Mouse (Mus musculus) liver (tissue): ENCODE measurements around the gene Vstm4.

ENCODE experiments used
- DNase-seq: peaks from one replicate; pipeline ENCODE4 v3.0.0-alpha.2; 2020; ENCODE audit warnings: mixed read lengths

Gene Vstm4

DNA sequence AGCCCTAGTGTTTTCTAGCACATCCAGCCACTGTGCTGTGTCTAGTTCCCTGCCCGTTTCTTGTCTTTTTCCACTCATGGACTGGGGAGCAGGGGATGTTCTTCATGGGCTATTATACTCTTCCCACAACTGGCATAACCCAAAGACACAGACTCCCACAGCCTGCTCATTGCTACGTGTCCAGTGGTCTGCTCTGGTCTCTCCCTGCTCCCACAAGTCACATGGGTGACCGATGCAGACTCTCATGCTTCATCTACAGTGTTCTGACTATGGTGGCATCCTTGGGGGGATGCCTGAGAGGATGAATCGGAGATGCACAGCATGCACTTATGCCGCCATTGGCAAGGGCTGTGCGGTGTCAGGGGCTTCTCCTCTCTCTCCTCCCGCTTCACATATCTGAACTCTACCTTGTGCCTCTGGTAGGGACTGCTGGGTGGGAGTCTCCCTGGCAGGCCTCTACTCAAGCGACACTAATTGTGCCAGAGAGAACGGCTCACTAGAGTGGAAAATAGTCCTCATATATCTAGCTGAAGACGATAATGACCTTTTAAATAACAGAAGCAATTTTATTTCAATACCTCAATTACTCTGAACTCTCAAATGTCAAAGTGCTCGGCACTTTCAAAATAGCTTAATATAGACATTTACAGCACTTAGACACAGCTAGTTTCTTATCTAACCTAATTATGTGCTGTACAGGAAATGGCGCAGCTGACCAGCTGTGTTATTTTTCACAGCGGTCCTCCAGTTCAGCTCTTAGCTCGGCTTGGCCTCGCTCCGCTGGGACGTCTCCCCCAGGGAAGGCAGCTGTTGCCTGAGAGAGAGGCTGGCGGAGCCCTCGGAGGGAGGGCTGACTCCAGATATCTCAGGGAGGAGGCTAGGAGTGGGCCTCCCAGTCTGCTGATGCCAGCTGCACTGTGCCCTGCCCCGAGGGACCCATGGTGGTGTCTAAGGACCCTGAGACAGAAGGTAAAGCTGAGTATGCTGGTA is 94.1 kb downstream of the Vstm4 start:
- DNase-seq = peak; percentile 40

- no peak for DNase-seq
Observed at GRCm38 (mm10) chr14:32956486-32956885, 99.9 kb downstream of the Vstm4 start.

GRCm38 (mm10) chr14:32958671-32959070 is 102.1 kb downstream of the Vstm4 start:
- DNase-seq = peak; percentile 11

GRCm38 (mm10) chr14:32960481-32960880 is 103.9 kb downstream of the Vstm4 start:
- peak; percentile 58 for DNase-seq

GRCm38 (mm10) chr14:32964742-32965141 is 108.2 kb downstream of the Vstm4 start:
- DNase-seq = no peak

DNA sequence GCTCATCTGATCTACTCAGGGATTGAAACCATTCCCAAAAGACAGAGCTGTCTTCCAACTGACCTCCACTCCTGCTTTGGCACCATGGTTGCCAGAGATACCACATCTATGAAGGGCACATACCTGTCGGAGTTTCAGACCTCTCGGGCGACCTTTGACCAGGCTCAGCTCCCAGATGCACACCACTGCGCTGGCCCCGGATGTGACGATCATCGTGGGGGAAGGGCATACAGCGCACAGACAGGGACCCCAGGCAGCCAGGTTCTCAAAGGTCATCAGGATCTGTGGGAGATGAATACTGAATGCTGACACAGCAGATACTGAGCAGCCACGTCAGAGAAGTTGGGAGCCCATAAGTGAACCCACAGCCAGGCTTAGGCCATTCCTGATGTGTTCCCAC is 114.1 kb downstream of the Vstm4 start:
- DNase-seq = peak; percentile 34

GRCm38 (mm10) chr14:32984176-32984738 is 127.7 kb downstream of the Vstm4 start:
- no peak for DNase-seq

GRCm38 (mm10) chr14:32986659-32987058 is 130.1 kb downstream of the Vstm4 start:
- no peak for DNase-seq
